Mouse (Mus musculus): ENCODE data around the gene Tas2r104. TPM values are rescaled to one million over a fixed set of nuclear protein-coding genes. Genes with fewer than 3 reads are reported as not detected.

Gene Tas2r104
- not detected in 2 replicates for polyA plus RNA-seq (2014; fragmentation: Nextera tagmentation; extraction: Ambion mirVana)

DNA sequence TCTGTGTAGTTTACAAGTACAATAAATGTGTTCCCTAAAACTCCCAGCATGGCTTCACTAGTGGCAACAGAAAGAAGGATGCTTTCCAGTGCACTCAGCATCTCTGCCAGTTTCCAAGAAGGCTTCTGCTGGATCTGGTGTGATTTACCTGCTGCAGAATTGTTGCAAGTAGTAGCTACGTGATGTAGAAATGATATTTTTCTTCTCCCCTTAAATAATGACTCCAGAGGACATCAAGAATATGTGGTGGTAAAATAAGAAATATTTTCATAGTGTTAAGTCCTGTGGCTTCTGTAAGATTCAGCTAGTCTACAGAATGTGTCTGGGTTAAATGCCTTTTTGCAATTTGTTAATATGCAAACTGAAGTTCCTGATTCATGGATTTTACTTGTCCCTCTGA is at the start of gene Tas2r104:
Gene Tas2r104, minus strand, starts transcription at position 101 of the 400 bp plus-strand sequence.
- WGBS = 83% methylated on average over 1 of the region's 1 CpGs
- no peak within 1 kb of the TSS for H3K4me2 ChIP-seq (replicated peaks; ENCODE audit: low read depth, low read length)
- ATAC-seq (ENCODE audit: low FRiP score) = no peak
- no peak for DNase-seq (ENCODE audit: low spot score)
- H3K36me3 ChIP-seq (ENCODE audit: control insufficient read depth, insufficient read depth, low read length) = no peaks in the 10 kb centered on the region
- H3K4me1 ChIP-seq (replicated peaks; ENCODE audit: control insufficient read depth, insufficient read depth, low read length) = no peaks in the 10 kb centered on the region
- no peaks in the 10 kb centered on the region for H3K27me3 ChIP-seq (ENCODE audit: control insufficient read depth, insufficient read depth, low read length)
- no peak within 1 kb of the TSS for H3K4me3 ChIP-seq (ENCODE audit: low read depth, low read length)
- no peak within 1 kb of the TSS for H3K9ac ChIP-seq (ENCODE audit: low read depth, low read length)
- no peaks in the 10 kb centered on the region for H3K9me3 ChIP-seq (ENCODE audit: control insufficient read depth, low read length)
- no peak within 1 kb of the TSS for H3K27ac ChIP-seq (ENCODE audit: low read depth, low read length)

DNA sequence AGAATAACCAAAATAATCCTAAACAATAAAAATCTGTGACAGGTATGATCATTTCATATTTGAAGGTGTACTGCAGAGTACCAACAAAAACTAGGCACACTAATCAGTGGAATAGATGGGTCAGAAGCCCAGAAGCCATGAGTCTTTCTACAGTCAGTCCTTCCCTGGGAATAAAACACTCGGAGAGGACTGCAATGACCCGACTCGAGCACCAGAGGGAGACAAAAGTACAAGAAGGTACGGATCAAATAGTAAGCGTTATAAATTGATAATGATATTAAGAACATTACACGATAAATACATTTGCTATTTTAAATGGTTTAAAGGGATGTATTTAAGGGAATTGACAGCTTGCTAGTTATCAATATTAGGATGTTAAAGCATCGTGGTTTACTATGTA is 27.3 kb upstream of the Tas2r104 start:
- Histone ChIP-seq H3K4me1 (replicated peaks; ENCODE audit: control insufficient read depth, insufficient read depth, low read length) (no peaks in the 10 kb centered on the region), H3K27ac (ENCODE audit: low read depth, low read length) (no peak overlapping the region), H3K36me3 (ENCODE audit: control insufficient read depth, insufficient read depth, low read length) (no peaks in the 10 kb centered on the region), H3K9me3 (ENCODE audit: control insufficient read depth, low read length) (no peaks in the 10 kb centered on the region), H3K27me3 (ENCODE audit: control insufficient read depth, insufficient read depth, low read length) (no peaks in the 10 kb centered on the region), H3K4me2 (replicated peaks; ENCODE audit: low read depth, low read length) (no peak overlapping the region), H3K4me3 (ENCODE audit: low read depth, low read length) (no peak overlapping the region), H3K9ac (ENCODE audit: low read depth, low read length) (no peak overlapping the region)
- WGBS = 46% methylated on average over 7 of the region's 7 CpGs
- DNase-seq (ENCODE audit: low spot score) = peak; percentile 4
- no peak for ATAC-seq (ENCODE audit: low FRiP score)

DNA sequence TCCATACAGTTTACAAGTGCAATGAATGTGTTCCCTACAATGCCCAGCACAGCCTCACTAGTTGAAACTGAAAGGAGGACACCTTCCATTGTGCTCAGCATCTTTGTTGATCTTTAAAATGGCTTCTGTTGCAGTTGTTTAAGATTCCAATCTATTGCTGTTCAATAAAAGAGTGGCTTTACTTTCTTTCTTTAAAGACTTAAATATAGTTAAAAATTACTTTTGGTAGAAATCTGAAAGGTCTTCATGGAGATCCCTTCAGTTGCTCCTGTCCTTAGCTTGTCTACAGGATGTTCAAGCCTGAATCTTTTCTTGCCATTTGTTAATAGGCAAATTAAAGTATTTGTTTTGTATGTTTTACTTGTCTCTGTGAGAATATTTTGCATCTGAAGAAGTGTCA is 4.4 kb upstream of the Tas2r104 start, which contains the start of gene Tas2r114:
Gene Tas2r114, minus strand, starts transcription at position 101 of the 400 bp plus-strand sequence.
- Histone ChIP-seq H3K36me3 (ENCODE audit: control insufficient read depth, insufficient read depth, low read length) (no peaks in the 10 kb centered on the region), H3K4me3 (ENCODE audit: low read depth, low read length) (no peak within 1 kb of the TSS), H3K9ac (ENCODE audit: low read depth, low read length) (no peak within 1 kb of the TSS), H3K27me3 (ENCODE audit: control insufficient read depth, insufficient read depth, low read length) (no peaks in the 10 kb centered on the region), H3K27ac (ENCODE audit: low read depth, low read length) (no peak within 1 kb of the TSS), H3K9me3 (ENCODE audit: control insufficient read depth, low read length) (no peaks in the 10 kb centered on the region), H3K4me2 (replicated peaks; ENCODE audit: low read depth, low read length) (no peak within 1 kb of the TSS), H3K4me1 (replicated peaks; ENCODE audit: control insufficient read depth, insufficient read depth, low read length) (no peaks in the 10 kb centered on the region)
- ATAC-seq (ENCODE audit: low FRiP score) = no peak
- DNase-seq (ENCODE audit: low spot score) = no peak

DNA sequence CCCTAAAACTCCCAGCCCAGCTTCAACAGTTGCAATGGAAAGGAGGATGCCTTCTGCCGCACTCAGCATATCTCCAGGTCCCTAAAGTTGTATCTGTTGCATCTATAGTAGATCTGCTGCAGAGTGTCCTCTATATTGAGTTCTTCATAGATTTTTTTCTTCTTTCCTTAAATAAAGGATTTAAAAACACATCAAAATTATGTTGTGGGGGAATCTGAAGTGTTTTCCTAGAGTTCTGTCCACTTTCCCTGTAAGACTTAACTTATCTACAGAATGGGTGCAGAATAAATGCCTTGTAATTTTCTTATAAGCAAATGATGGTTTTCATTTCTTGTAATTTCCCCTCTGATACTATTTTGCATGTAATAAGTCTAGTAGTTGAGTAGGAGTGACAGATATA is 1.9 kb upstream of the Tas2r104 start, which contains the start of gene Tas2r105:
Gene Tas2r105, minus strand, starts transcription at position 101 of the 400 bp plus-strand sequence.
- ATAC-seq (ENCODE audit: low FRiP score) = no peak
- WGBS = 88% methylated on average over 1 of the region's 1 CpGs
- H3K27me3 ChIP-seq (ENCODE audit: control insufficient read depth, insufficient read depth, low read length) = no peaks in the 10 kb centered on the region

DNA sequence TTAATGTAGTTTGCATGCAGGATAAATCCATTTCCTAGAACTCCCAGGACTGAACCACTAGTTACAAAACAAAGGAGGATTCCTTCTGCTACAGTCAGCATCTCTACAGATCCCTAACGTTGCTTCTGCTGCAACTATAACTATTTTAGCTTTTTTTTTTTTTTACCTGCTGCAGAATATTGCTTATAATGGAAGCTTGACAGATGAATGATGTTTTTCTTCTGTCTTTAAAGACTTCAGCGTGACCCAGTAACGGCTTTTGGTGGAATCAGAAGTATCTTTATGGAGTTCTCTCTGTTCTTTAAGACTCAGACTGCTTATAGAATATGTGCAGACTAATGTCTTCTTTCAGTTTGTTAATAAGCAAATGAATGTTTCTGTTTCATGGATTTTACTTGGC is 6.8 kb downstream of the Tas2r104 start, which contains the start of gene Tas2r106:
Gene Tas2r106, minus strand, starts transcription at position 101 of the 400 bp plus-strand sequence.
- WGBS = 69% methylated on average over 3 of the region's 3 CpGs
- no peaks in the 10 kb centered on the region for H3K27me3 ChIP-seq (ENCODE audit: control insufficient read depth, insufficient read depth, low read length)
- H3K9me3 ChIP-seq (ENCODE audit: control insufficient read depth, low read length) = no peaks in the 10 kb centered on the region
- H3K4me3 ChIP-seq (ENCODE audit: low read depth, low read length) = no peak within 1 kb of the TSS
- ATAC-seq (ENCODE audit: low FRiP score) (no peak), DNase-seq (ENCODE audit: low spot score) (no peak)
- no peaks in the 10 kb centered on the region for H3K4me1 ChIP-seq (replicated peaks; ENCODE audit: control insufficient read depth, insufficient read depth, low read length)
- no peak within 1 kb of the TSS for H3K27ac ChIP-seq (ENCODE audit: low read depth, low read length)
- H3K9ac ChIP-seq (ENCODE audit: low read depth, low read length) = no peak within 1 kb of the TSS
- H3K36me3 ChIP-seq (ENCODE audit: control insufficient read depth, insufficient read depth, low read length) = no peaks in the 10 kb centered on the region
- H3K4me2 ChIP-seq (replicated peaks; ENCODE audit: low read depth, low read length) = no peak within 1 kb of the TSS

More for the DNA sequence above, 1.9 kb upstream of the Tas2r104 start, which contains the start of gene Tas2r105:
- DNase-seq (ENCODE audit: low spot score) = no peak
- no peak within 1 kb of the TSS for H3K4me2 ChIP-seq (replicated peaks; ENCODE audit: low read depth, low read length)
- H3K27ac ChIP-seq (ENCODE audit: low read depth, low read length) = no peak within 1 kb of the TSS
- H3K4me3 ChIP-seq (ENCODE audit: low read depth, low read length) = no peak within 1 kb of the TSS
- H3K4me1 ChIP-seq (replicated peaks; ENCODE audit: control insufficient read depth, insufficient read depth, low read length) = no peaks in the 10 kb centered on the region
- no peaks in the 10 kb centered on the region for H3K9me3 ChIP-seq (ENCODE audit: control insufficient read depth, low read length)
- H3K36me3 ChIP-seq (ENCODE audit: control insufficient read depth, insufficient read depth, low read length) = no peaks in the 10 kb centered on the region
- H3K9ac ChIP-seq (ENCODE audit: low read depth, low read length) = no peak within 1 kb of the TSS

DNA sequence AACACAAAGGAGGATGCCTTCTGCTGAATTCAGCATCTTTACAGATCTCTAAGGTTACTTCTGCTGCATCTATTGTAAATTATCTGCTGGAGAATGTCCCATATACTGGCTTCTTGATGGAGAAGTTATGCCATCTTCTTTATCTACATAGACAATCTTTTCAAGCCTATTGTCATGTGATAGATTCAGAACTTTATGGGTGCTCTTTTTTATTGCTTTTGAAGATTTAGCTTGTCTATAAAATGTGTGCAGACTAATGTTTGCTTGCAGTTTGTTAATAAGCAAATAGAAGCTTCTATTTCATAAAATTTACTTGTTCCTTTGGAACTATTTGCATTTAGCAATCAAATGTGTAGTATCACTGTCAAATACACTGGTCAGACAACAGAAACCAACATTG is 25.5 kb downstream of the Tas2r104 start, which contains the start of gene Tas2r107:
Gene Tas2r107, minus strand, starts transcription at position 101 of the 400 bp plus-strand sequence.
- Histone ChIP-seq H3K4me2 (replicated peaks; ENCODE audit: low read depth, low read length) (no peak within 1 kb of the TSS), H3K27ac (ENCODE audit: low read depth, low read length) (no peak within 1 kb of the TSS), H3K4me3 (ENCODE audit: low read depth, low read length) (no peak within 1 kb of the TSS), H3K27me3 (ENCODE audit: control insufficient read depth, insufficient read depth, low read length) (no peaks in the 10 kb centered on the region), H3K9ac (ENCODE audit: low read depth, low read length) (no peak within 1 kb of the TSS), H3K4me1 (replicated peaks; ENCODE audit: control insufficient read depth, insufficient read depth, low read length) (no peaks in the 10 kb centered on the region), H3K9me3 (ENCODE audit: control insufficient read depth, low read length) (no peaks in the 10 kb centered on the region), H3K36me3 (ENCODE audit: control insufficient read depth, insufficient read depth, low read length) (no peaks in the 10 kb centered on the region)
- ATAC-seq (ENCODE audit: low FRiP score) (no peak), DNase-seq (ENCODE audit: low spot score) (no peak)

Other genes starting within 250 kb of the Tas2r104 start
- not detected in 2 replicates for gene 5430401F13Rik, start 199.3 kb downstream of the Tas2r104 start, polyA plus RNA-seq (2014; fragmentation: Nextera tagmentation; extraction: Ambion mirVana)
- not detected in 2 replicates for gene Gm6619, start 199.3 kb downstream of the Tas2r104 start, polyA plus RNA-seq (2014; fragmentation: Nextera tagmentation; extraction: Ambion mirVana)
- gene Tas2r130, start 54.8 kb downstream of the Tas2r104 start, polyA plus RNA-seq (2014; fragmentation: Nextera tagmentation; extraction: Ambion mirVana) = not detected in 2 replicates
- gene Tas2r107, start 25.6 kb downstream of the Tas2r104 start, polyA plus RNA-seq (2014; fragmentation: Nextera tagmentation; extraction: Ambion mirVana) = not detected in 2 replicates
- not detected in 2 replicates for gene Tas2r106, start 6.9 kb downstream of the Tas2r104 start, polyA plus RNA-seq (2014; fragmentation: Nextera tagmentation; extraction: Ambion mirVana)
- gene Tas2r105, start 1.8 kb upstream of the Tas2r104 start, polyA plus RNA-seq (2014; fragmentation: Nextera tagmentation; extraction: Ambion mirVana) = not detected in 2 replicates
- gene Tas2r114, start 4.3 kb upstream of the Tas2r104 start, polyA plus RNA-seq (2014; fragmentation: Nextera tagmentation; extraction: Ambion mirVana) = not detected in 2 replicates